Mouse (Mus musculus): ENCODE results near the gene Nxn.

DNA sequence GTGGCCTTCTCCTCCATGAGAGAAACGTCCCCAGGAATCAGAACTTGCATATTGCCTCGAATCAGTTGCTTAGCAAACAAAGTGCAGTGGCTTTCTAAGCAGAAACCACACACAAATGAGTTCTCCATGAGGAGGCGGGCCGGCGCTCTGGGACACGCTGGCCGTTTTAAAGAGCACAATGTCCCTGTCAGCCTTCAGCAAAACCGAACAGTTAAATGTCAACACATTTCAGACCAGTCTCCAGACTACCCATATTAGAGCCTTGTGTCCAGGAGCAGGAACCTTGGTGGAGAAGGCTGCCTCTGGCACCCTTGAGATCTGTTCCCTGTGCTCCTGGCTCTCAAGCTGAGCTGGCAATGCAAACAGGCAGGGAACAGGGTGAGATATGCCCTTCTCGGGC lies 101.7 kb downstream of the Nxn start:
- TF ChIP-seq CTCF (IDR thresholded peaks at IDR 0.05 in 2 of 3, conservative IDR thresholded peaks at IDR 0.05 in 1 of 3; ENCODE audit: control insufficient read depth in 1 of 3, insufficient read depth in 1 of 3, low read depth in 2 of 3, low read length in 3 of 3, poor library complexity in 1 of 3, severe bottlenecking in 1 of 3) = no peak
- no peak for TF ChIP-seq BHLHE40 (IDR thresholded peaks at IDR 0.05; ENCODE audit: borderline replicate concordance, low read depth, low read length)
- TF ChIP-seq POLR2AphosphoS5 (IDR thresholded peaks at IDR 0.05; ENCODE audit: borderline replicate concordance, low read depth, low read length) = no peak
- TF ChIP-seq EP300 (IDR thresholded peaks at IDR 0.05; ENCODE audit: low read depth in 1 of 2, low read length in 2 of 2) = no peak
- TF ChIP-seq POLR2A (IDR thresholded peaks at IDR 0.05; ENCODE audit: control insufficient read depth in 1 of 2, insufficient read depth in 1 of 2, low read depth in 1 of 2, low read length in 2 of 2, poor library complexity in 1 of 2) = no peak
- no peak for TF ChIP-seq E2F4 (IDR thresholded peaks at IDR 0.05; ENCODE audit: borderline replicate concordance, low read depth, low read length)
- TF ChIP-seq USF1 (IDR thresholded peaks at IDR 0.05; ENCODE audit: low read depth, low read length) = no peak
- no peak for TF ChIP-seq ZC3H11A (IDR thresholded peaks at IDR 0.05; ENCODE audit: low read depth, low read length)
- no peak for TF ChIP-seq CHD1 (IDR thresholded peaks at IDR 0.05; ENCODE audit: low read depth, low read length)
- no peak for TF ChIP-seq RCOR1 (IDR thresholded peaks at IDR 0.05; ENCODE audit: low read depth, low read length)
- no peak for TF ChIP-seq KAT2A (conservative IDR thresholded peaks at IDR 0.05; ENCODE audit: low read depth, low read length)
- TF ChIP-seq MAFK (IDR thresholded peaks at IDR 0.05; ENCODE audit: borderline replicate concordance, low read depth, low read length) = no peak
- no peak for TF ChIP-seq ETS1 (IDR thresholded peaks at IDR 0.05; ENCODE audit: low read depth, low read length)
